Mouse (Mus musculus) common myeloid progenitor, adult 5-6 weeks (primary cell): ENCODE results near the gene Ghdc. TPM values are rescaled to one million over a fixed set of nuclear protein-coding genes. Genes with fewer than 3 reads are reported as not detected.

Source experiments
- ATAC-seq: replicated peaks from 2 replicates; pipeline ENCODE4 v1.8.0; 2016; ENCODE audit warnings: low read depth, mild to moderate bottlenecking, moderate TSS enrichment, inconsistent platforms; ENCODE audit not compliant: poor library complexity, severe bottlenecking
- total RNA-seq: library from RNA; stranded (forward); fragments of 200-1000, 187-1606 nt; gene quantifications from 2 replicates; pipeline ENCODE4 v1.2.3, GENCODE M21; 2017

Gene Ghdc
- total RNA-seq, 1 experiment from 2014 or later: 2.3 TPM

GRCm38 (mm10) chr11:100784286-100784685 lies 13.5 kb upstream of the Ghdc start:
- no peak for ATAC-seq

- no peak for ATAC-seq
Observed at GRCm38 (mm10) chr11:100782568-100782967, 11.8 kb upstream of the Ghdc start.

GRCm38 (mm10) chr11:100781763-100782475 lies 11.2 kb upstream of the Ghdc start:
- no peak for ATAC-seq

- no peak for ATAC-seq
Observed at GRCm38 (mm10) chr11:100780247-100780646, 9.5 kb upstream of the Ghdc start.

- no peak for ATAC-seq
Observed at GRCm38 (mm10) chr11:100778069-100778468, 7.3 kb upstream of the Ghdc start.

- ATAC-seq: no peak
Observed at GRCm38 (mm10) chr11:100775921-100776320, 5.2 kb upstream of the Ghdc start.

- no peak for ATAC-seq
Observed at GRCm38 (mm10) chr11:100774261-100774660, 3.5 kb upstream of the Ghdc start.

- no peak for ATAC-seq
Observed at GRCm38 (mm10) chr11:100769980-100770379, 777 bp downstream of the Ghdc start.

- no peak for ATAC-seq
Observed at GRCm38 (mm10) chr11:100767871-100768270, 2.9 kb downstream of the Ghdc start.

GRCm38 (mm10) chr11:100766726-100767125 lies 4.0 kb downstream of the Ghdc start:
- no peak for ATAC-seq

- no peak for ATAC-seq
Observed at GRCm38 (mm10) chr11:100762831-100763230, 7.9 kb downstream of the Ghdc start, which contains the start of gene Hcrt. TSS of gene Hcrt (minus strand) at chr11:100762931.

- peak; percentile 79 for ATAC-seq
Observed at GRCm38 (mm10) chr11:100761547-100762045, 9.2 kb downstream of the Ghdc start.

GRCm38 (mm10) chr11:100759611-100760233 lies 11.0 kb downstream of the Ghdc start, which contains the start of gene Kcnh4:
TSS of gene Kcnh4 (minus strand) at chr11:100759942.
- peak; percentile 48 for ATAC-seq

- peak; percentile 19 for ATAC-seq
Observed at GRCm38 (mm10) chr11:100758707-100759610, 11.8 kb downstream of the Ghdc start.

GRCm38 (mm10) chr11:100757566-100757965 lies 13.2 kb downstream of the Ghdc start:
- no peak for ATAC-seq

GRCm38 (mm10) chr11:100756476-100756875 lies 14.3 kb downstream of the Ghdc start:
- ATAC-seq: no peak

- no peak for ATAC-seq
Observed at GRCm38 (mm10) chr11:100754693-100755057, 16.1 kb downstream of the Ghdc start.

- ATAC-seq: no peak
Observed at GRCm38 (mm10) chr11:100754021-100754692, 16.6 kb downstream of the Ghdc start.

- no peak for ATAC-seq
Observed at GRCm38 (mm10) chr11:100752294-100752693, 18.5 kb downstream of the Ghdc start.

- no peak for ATAC-seq
Observed at GRCm38 (mm10) chr11:100750127-100750526, 20.6 kb downstream of the Ghdc start.
